Mouse (Mus musculus): ENCODE measurements around the gene Mef2a.

The Mef2a gene

GRCm38 (mm10) chr7:67206496-67206895 is 166.2 kb downstream of the Mef2a start:
- no peak for DNase-seq

GRCm38 (mm10) chr7:67205734-67206425 is 166.8 kb downstream of the Mef2a start:
- no peak for DNase-seq

- DNase-seq: no peak
These were observed 169.0 kb downstream of the Mef2a start for GRCm38 (mm10) chr7:67203625-67204024.

GRCm38 (mm10) chr7:67199412-67199811 is 173.2 kb downstream of the Mef2a start:
- DNase-seq: peak; percentile 33

GRCm38 (mm10) chr7:67183786-67184185 is 188.9 kb downstream of the Mef2a start:
- no peak for DNase-seq
